Mouse (Mus musculus) G1E-ER4 (cell line): ENCODE results near the gene Mrpl32. TPM values are rescaled to one million over a fixed set of nuclear protein-coding genes. Genes with fewer than 3 reads are reported as not detected.

Source experiments
- GATA1 ChIP-seq: IDR thresholded peaks from one replicate; pipeline ENCODE4 v1.8.0; 2012; ENCODE audit warnings: low read length, inconsistent platforms
- polyA plus RNA-seq: library from polyadenylated mRNA; stranded (reverse); fragments of >175 nt; gene quantifications from 2 replicates; pipeline ENCODE4 v1.2.3, GENCODE M21; 2012

Mrpl32 gene
- 7.2 and 34.4 TPM in 2 replicates for polyA plus RNA-seq

DNA sequence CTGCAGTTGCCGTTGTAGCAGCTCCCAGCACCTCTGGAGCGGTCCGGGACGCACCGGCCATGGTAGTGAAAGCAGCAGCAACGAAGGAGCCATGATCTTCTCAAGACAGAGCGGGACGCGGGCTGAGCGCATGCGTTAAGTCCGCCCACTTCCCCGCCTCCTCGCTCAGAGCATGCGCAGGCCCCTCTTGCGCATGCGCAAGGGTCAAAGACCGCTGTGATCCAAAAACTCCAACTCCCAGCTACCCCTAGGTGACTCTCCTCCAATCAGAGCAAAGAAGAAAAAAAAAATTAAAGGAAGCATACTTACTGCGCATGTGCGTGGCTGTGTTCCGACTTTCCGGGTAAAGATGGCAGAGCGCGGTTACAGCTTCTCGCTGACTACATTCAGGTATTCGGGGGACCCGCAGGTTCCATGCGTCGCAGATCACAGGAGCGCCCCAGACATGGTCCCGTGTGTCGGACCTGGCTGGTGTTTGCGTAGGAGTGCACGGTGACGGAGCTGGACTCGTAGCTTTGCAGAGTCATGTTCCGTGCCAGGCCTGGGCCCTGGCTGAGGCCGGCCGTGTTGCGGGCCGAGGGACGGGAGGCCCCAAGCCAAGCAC is at the start of gene Mrpl32, which contains the start of gene Psma2:
TSS of gene Mrpl32 (minus strand) at position 240 of the 604 bp plus-strand sequence.
TSS of gene Psma2 (plus strand) at position 315 of the 604 bp plus-strand sequence.
- TF ChIP-seq GATA1, result no peak

DNA sequence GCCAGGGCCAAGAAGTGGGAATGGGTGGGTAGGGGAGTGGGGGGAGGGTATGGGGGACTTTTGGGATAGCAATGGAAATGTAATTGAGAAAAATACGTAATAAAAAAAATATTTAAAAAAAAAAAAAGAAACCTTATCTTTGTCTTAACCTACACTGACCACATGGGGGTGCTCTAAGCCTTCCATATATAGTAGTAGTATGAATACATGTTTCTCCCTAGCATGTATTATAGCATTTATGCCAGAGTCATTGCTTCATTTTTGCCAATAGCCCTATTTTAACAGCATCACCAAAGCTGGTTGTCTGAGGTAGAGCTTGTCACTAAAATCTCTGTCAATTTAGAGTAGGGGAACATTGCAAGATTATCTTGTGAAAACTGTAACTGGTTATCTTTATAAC is 36.3 kb upstream of the Mrpl32 start:
- no peak for TF ChIP-seq GATA1

DNA sequence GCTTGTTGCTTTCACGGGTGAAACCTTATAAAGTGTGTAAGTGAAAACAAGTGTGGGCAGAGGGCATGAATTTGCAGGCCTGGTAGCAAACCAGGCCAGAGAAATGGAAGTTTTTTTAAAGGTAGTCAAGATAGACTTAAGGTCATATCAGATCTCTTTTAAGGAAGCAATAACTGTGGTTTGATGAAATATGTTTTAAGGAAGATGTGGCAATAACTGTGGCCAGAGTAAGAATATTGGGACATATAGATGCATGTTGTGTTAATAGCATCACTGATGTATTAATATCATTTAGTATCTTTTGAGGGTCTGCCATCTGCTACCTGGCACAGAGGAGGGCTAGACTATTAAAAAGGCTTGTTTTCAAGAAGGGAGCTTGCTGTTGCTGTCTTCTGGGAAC is 27.0 kb upstream of the Mrpl32 start:
- TF ChIP-seq GATA1, result no peak

DNA sequence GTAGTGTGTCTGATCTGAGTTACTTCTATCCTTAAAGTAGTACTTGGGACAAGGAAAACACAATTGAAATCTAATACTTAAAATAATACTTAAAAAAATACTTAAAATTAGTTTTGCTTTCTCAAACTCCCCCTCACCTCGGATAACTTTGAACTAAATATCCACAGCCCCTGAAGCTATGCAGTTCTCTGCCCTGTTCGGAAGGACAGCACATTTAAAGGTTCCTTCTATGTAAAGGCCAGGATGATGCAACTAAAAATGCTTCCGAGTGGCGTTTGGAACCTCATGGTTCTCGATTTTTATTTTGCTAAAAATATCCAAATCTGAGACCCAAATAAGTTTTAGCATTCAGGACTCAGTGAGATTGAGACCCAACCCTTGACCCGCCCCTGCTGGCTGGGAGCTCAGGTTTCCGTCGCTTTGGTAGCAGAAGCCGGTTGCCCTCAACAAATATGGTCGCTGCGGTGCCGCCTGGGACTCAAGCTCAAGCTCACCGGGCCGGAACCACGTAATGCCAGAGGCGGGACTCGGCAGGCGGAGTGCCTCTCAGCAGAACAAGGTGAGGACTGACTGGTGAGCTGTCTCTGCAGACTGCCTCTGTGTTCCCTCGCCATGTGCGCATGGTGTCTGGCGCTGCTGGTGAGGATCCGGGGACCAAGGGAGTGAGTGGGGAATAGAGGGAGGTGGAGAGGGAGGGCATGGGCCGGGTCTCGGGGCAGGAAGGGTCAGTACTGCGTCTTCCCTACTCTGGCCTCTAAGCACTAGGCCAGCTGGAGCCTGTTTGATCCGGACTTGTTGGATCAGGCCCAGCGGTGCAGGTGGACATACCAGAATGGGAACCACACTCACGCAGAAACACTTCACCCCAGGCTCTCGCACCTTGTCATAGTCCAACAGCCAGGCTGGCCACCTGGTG is 17.0 kb upstream of the Mrpl32 start, which contains the start of gene AW209491:
TSS of gene AW209491 (plus strand) at position 429 of the 916 bp plus-strand sequence.
- no peak for TF ChIP-seq GATA1

DNA sequence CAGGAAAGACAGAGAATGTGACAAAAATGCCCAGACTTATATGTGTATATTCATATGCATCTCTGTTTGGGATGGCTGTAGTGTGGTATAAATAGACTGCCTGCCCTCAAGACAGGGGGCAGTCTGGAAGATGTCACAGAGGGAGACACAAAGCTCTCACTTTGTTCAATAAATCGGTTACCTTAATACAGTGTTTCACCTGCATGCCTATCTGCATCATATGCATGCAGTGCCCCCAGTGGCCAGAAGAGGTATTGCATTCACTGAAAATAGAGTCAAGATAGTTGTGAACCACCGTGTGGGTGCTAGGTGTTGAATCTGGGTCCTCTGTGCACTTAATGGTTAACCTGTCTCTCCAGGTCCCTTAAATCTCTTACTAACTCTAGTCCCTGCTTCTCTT is 5.8 kb upstream of the Mrpl32 start:
- no peak for TF ChIP-seq GATA1

DNA sequence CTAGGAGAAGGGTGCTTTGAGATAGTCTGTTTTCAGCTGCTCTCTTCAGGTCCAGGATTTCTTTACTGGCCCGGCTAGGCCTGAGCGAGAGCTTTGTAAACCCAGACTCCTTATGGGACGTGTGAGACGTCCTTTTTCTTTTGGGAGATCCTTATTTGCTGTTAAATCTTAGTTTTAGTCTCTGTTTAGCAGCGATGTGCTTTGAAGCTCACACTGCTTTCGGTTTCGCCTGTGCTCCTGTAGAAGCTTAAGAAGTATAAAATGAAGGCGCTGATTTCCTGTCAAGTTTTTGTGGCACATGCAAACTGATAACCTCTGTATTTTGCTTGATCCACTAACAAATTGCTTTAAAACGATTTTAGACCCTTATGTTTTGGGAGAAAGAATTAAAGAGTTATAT is 588 bp upstream of the Mrpl32 start:
- TF ChIP-seq GATA1, result no peak

DNA sequence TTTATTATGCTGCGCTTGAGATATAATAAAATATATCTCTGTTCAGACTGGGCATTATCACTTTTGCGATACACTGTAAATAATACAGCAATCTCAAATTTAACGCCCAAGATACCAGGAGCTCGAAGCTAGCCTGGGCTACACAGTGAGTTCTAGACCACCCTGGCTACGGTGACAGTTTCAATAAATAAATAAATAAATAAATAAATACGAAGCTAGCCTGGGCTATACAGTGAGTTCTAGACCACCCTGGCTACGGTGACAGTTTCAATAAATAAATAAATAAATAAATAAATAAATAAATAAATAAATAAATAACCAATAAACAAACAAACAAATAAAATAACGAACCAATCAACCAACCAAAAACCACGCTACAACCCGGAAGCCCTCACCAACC is 502 bp downstream of the Mrpl32 start:
- no peak for TF ChIP-seq GATA1

DNA sequence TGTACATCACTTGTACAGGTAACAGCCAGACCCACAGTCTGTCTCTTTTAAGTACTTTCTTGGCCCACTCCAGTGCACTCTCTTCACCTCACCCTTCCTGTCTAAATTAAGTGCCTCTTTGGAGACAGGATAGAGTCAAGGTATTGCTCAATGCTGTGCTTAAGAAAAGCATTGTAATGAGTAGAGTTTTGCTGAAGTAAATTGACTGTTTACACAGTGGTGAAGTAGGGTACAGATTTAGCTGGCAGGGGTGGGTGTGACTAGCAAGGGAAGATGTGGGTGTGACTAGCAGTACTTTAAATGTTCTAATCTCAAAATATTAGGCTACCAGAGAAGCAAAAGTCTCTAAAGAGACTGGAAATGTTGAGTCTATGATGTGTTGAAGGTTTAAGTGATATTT is 5.3 kb downstream of the Mrpl32 start:
- TF ChIP-seq GATA1, result no peak

DNA sequence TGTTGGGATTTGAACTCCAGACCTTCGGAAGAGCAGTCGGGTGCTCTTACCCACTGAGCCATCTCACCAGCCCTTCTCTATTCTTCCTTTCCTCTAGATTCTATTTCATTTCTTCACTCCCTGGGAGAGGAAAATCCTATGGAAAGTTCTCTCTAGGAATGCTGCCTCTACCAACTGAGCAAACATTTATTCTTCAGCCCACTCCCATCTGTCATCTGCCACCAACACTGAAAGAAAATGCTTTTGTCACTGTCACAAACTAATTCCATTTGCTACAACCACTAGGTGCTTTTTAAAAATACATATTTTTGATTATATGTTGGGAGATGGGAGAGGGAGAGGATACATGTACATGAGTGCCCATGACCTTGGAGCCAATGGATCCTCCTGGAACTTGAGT is 10.2 kb downstream of the Mrpl32 start:
- no peak for TF ChIP-seq GATA1

DNA sequence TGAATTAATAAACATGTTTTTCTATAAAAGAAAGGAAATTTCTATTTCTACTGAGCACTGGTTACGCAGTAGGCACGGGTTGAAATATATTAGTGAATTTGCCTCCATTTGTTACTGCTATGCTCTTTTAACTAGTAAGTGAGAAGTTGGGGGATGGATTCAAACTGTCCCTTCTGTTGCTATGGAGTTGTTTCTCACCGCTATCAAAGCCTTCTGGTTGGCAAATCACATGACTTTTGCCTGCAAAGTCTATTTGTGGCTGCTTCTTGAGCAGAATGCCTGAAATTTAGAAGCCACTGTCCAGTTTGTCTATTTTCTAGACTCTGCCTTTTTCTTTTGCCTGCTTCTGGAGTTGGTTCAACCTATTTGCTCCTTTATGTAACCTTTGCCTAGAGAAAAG is 32.6 kb downstream of the Mrpl32 start:
- TF ChIP-seq GATA1, result no peak

DNA sequence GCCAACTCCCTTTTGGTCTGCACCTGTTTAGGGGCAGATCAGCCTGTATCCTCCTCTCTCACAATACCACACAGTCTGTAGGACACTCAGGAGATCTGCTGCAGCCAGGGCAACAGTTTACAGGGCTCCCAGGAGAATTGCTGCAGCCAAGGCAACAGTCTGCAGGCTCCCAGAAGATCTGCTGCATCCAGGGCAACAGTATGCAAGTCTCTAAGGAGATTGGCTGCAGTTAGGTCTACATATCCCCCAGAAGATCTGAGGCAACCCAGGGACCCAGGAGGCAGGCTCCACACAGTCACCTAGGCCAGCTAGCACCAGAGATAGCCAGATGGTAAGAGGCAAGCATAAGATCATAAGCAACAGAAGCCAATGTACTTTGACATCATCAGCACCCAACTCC is 38.8 kb downstream of the Mrpl32 start:
- no peak for TF ChIP-seq GATA1

DNA sequence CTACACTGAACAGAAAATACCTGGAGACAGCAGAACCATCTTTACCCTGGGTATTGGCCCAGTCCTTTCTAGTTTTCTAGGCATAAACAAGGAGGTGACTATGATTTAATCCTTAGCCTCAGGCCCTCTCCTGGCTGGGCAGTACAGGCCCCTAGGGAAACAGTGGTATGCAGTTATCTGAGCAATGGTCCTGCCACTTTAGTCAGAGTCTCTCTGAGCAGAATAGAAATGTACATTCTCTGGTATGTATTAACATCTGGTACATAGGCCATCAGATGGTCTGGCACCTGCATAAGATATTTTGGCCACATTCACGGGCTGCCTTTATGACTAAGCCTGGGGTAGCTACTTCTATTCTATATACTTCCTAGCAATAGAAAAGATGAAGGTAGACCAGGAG is 51.6 kb downstream of the Mrpl32 start:
- TF ChIP-seq GATA1, result no peak

Other genes with a start within 250 kb of the Mrpl32 start
- gene Hecw1, start 89.9 kb downstream of the Mrpl32 start, polyA plus RNA-seq, result 1.5 and 3.3 TPM in 2 replicates
- gene Psma2, start 75 bp upstream of the Mrpl32 start, polyA plus RNA-seq, result 2.4 and 4.1 TPM in 2 replicates
- gene AW209491, start 17.0 kb upstream of the Mrpl32 start, polyA plus RNA-seq, result 0.38 and 0.54 TPM in 2 replicates